Mouse (Mus musculus): ENCODE results near the gene Scube3.
"Not testable (repeated sequence)": the region's sequence is repeated elsewhere in the genome, so short reads cannot be mapped to it uniquely, and the experiment has no call there.

Gene Scube3

GRCm38 (mm10) chr17:28217721-28218649 is 76.0 kb downstream of the Scube3 start:
- DNase-seq (ENCODE audit: low spot score in 2 of 2): no peak

- DNase-seq (ENCODE audit: low spot score in 2 of 2): not testable (repeated sequence)
Observed at GRCm38 (mm10) chr17:28222463-28222862, 80.5 kb downstream of the Scube3 start.

DNA sequence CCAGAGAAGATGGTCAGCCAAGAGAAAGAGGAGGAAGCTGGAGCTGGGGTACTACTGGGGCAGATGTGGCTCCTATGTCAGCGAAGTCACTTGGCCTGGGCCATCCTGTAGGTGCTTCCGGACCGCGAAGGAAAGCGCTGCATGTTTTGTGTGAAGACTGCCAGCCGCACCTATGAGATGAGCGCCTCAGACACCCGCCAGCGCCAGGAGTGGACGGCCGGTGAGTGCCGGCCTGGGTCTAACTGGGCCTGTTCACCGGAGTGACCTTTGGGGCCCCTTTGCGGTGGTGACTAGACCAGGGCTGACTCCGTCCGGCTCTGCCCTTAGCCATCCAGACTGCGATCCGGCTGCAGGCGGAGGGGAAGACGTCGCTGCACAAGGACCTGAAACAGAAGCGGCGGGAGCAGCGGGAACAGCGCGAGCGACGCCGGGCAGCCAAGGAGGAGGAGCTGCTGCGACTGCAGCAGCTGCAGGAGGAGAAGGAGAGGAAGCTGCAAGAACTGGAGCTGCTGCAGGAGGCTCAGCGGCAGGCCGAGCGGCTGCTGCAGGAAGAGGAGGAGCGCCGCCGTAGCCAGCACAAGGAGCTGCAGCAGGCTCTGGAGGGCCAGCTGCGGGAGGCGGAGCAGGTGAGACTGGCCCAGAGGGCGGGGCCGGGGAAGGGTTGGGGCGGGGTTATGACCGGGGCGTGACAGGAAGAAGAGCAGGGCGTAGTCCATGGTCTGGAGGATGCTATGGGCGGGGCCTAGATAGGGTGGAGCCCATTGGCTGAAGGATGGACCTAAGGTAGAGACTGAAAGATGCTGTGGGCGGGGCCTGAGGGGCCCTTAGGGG is 81.8 kb downstream of the Scube3 start:
- peak; percentile 87 to 96 for DNase-seq (ENCODE audit: low spot score in 2 of 2)

Data from urinary bladder, postnatal 36 days (tissue).